Mouse (Mus musculus) c-Kit-positive CD71-positive TER-119-positive erythroid progenitor cells, embryonic 14.5 days (primary cell): ENCODE data around the gene Olfml3.
A peak's percentile ranks its signal among the peaks of the same experiment; 100 is the strongest.

Experiments
- DNase-seq: peaks from one replicate; pipeline ENCODE4 v3.0.0-alpha.2; 2013; ENCODE audit warnings: low spot score

Gene Olfml3

DNA sequence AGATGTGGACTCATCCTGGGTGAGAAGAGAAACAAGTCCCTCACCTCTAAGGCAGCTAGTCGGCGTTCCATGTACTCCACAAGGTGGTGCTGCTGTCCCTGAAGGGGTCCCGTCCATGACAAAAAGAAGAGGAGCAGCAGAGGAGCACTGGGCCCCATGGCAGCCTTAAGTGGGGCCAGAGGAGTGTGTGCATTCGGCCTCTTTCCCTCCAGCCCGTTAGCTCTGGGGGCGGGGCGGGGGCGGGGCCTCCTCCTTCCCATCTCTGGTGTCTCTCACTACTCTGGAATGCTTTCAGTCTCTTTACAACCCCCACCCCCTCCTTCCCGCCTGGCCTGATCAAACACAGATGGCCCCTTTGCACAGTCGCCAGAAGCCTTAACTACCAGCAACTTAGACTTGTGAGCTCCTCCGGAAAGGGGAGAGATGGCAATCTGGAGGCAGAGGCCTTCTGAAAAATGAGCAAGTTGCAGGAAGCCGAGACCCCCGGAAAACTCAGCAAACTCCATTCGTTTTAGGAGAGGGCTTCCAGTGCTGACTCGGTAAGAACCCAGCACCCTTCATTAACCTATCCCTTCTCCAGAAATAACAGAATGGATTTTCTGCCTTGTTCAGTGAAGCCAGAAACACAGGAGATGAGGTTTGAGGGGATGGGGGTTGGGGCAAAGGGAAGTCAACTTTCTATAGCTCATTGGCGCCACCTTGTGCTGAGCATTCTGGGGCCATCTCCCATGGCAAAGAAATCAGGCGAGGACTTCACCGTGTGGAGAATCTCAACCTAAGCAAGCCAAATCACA is at the start of gene Olfml3:
TSS of gene Olfml3 (minus strand) at position 224 of the 794 bp plus-strand sequence.
- peak; percentile 63 for DNase-seq

DNA sequence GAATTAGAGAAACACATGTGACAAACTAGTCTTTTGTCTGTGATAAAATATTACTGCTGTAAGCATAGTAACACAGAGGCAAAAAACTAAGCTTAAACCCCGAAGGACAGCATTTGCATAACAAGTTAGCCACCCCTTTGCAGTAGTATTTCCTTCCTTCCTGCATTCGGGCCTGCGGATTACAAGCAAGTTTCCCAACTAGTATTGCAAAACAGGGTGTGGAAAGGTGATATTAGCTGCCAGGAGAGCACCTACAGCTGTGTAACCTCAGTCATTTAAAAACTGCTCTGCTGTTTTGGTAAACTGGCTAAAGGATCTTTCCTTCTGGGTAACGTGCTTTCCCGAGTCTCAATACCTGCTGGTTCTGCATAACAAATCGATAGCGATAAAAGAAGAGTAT is 49.4 kb upstream of the Olfml3 start:
- no peak for DNase-seq

DNA sequence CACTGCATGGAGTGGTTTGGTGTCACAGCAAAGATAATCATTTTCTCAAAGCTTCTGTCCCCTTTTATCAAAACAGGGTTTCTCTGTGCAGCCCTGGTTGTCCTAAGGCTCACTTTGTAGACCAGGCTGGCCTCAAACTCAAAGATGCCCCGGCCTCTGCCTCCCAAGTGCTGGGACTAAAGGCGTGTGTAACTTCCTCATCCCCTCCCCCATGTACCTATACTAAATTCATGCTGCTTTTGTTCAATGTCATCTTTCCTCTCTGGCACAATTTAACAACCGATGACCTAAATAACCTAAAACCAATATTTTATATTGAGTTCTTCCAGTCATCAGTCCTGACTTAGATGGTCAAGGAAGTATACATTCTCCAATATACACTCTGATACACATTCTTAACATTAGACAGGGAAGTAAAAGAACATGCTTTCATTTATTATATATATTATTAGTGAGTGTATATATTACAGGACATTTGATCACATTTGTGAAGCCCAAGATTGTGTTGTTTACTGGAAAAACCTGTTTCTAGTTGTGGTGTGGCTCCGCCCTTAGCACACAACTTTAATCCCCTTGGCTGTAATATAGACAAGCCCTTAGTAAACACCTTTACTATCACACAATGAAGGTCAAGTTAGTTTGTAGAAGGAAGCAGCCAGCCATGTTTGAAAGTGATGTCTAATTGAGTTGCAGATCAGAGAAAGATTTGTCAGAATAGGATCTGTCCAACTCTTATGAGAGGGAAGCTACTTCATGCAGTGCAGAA is 45.2 kb upstream of the Olfml3 start:
- DNase-seq: no peak

DNA sequence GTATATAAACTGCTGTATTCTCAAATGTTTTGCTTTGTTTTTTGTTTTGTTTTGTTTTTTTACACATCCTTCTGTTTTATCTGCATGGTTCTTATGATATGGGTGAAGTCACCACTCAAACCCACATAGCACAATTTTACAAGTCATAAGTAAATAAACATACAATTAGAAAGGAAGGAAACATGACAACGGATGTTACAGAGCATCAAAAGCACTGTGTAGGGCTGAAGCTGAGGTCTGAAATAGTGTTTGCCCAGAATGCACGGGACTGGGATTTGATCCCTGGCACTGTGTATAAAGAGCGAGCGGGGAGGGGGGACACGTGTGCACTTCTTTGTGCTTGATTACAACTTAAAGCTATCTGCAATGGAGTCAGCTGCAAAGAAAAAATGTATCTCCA is 43.0 kb upstream of the Olfml3 start:
- DNase-seq: no peak

DNA sequence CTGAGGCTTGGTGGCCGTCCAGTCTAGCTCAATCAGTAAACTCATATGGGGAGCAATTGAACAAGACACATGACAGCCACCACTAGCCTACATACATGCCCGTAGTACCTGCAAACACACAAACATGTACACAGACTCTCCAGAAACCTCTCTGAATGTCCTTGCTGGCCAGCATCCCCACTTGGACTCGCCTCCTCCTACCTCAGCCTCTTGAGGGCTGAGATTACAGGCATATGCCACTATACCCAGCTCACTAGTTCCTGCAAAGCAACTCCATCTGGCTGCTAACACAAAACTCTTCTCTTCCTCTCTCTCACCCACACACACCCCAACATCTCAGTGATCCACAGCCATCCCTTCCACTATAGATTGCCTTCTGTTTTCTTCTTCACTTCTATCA is 42.5 kb upstream of the Olfml3 start:
- no peak for DNase-seq

DNA sequence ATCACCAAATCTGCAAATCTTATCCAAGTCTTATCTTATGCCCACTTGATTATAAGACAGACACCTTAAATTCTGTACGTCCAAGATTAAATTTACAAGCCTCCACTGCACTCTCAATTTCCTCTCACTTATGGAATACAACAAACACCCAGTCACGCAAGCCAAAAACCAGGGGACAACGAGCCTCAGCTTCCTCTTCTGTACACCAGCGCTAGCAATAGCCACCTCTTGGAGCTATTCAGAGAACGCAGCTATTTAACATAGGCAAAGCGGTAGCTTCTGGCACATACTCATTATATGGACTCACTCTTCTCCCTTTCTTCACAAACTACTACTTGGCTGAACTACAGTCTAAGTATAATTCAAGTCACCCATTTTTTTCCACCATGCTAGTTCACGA is 41.4 kb upstream of the Olfml3 start:
- DNase-seq: no peak

DNA sequence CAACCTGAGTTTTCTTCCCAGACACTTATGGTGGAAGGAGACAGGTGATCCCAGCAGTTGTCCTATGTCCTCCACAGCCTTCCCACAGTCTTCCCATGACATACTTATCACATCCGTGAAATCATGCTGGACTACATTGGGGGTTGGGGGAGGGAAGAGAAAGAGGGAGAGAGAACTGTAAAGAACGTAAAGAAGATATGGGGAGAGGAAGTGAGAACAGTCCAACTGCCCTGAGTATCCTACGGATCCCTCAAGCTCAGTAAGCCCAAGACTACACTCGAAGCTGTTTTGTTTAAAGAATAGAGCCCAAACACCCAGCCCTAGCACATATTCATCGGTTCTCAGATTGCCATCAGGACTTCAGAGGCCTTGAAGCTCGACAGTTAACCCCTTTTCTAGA is 40.9 kb upstream of the Olfml3 start:
- no peak for DNase-seq

DNA sequence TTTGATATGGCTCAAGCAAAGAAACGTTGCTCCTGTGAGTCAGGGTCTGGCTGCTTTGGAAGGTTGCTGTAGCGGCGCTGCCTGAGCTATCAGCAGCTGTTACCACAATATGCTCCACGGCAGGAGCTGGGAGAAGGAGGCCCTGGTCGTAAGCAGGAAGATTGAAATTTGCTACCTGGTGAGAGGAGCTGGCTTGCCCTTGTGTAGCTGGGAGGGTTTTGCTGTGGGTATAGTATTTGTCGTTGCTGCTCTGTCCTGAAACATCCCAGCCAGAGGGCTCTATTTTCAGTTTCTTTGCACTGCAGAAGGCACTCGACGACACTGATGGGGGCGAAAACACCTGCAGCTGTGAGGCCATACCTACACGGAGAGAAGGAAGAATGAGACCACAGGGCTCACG is 40.1 kb upstream of the Olfml3 start:
- no peak for DNase-seq

DNA sequence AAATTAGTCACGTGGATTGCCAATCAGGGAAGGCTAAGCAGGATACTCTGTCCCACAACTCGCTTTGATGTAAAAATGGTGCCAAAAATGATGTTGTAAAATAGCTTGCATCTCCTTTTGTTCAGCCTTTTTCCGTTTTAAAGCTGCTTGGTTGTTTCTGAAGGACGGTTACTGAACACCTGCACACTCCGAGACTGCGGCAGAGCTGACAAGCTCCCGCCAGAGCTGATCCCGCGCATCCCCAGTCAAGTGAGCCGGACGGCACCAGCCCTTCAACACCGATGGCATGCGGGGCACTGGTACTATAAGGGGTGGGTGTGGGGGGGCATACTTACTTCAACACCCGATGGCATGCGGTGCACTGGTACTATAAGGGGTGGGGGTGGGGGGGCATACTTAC is 36.2 kb upstream of the Olfml3 start:
- no peak for DNase-seq

DNA sequence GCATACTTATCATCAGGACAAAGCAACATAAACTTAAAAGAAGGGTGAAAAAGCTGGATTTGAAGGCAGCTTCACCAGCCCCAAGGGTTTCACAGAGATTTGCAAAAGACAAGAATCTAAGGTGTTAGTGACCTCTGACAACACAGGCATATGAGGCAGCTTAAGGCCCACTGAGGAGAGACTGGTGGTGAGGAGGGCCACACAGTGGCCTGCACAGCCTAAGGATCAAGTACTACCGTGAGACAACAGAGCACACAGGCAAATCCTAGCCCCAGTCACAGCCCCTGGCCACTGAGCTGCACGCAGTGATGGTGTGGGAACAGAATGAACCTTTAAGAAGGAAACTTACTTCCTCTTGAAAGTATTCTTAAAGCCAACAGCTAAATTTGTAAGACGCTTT is 35.7 kb upstream of the Olfml3 start:
- no peak for DNase-seq

DNA sequence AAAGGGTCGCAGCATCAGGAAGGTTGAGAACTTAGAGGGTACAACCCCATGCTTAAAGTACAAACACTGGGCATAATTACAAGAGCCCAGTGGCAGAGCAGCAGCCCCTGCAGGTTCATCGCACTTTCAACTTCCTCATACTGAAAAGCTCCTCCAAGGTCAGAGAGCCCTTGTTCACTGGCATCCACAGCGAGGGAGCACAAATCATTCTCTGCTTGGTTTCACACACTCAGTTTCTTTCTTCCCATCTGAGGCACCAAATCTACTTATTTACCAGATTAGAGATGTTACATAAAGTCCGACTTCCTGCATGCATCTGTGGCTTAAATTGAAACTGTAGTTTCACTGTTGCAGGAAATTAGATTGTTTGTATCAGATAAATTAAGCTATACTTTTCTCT is 35.0 kb upstream of the Olfml3 start:
- DNase-seq: no peak

DNA sequence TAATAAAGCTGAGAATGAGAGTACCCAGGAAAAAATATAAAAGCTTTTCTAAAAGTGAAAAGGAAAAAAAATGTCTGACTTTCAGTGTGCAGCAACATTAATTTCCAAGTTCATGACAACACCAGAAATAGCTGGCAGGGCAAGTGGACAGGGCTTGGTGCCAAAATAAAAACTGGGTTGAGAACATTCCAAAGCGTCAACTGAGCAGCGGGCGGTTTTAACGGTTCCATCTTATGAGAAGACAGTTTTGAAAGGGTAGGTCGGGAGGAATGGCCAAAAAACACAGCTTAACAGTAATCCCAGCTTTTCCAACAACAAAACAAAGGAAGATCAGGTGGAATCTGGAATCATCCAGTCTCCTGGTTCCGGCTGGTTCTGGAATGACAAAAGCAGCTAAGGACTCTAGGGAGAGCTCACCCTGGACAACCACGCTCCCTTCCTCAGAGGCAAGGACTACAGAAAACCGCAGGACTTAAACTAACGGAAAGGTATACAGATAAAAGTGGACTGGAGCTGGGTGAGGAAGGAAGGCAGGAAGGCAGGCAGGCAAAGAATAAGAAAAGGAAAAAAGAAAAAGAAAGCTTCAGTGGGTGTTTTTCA is 33.8 kb upstream of the Olfml3 start:
- DNase-seq: no peak

DNA sequence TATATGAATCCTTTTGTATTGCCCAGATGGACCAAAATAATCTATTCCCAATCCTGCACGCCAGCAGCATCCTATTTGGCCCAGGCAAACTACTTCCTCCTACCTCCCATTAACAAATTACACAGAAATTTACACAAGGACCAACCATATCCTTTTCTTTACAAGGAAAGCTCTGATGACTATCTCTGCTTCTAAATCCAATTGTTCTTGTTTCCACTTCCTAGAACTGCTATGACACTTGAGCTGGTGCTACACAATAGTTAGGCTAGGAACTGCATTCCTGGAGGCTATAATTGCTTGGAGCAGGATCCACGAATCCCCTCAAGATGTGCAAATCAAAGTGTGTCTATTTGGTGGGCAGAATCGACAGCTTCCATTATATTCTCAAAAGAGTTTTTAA is 29.0 kb upstream of the Olfml3 start:
- no peak for DNase-seq

DNA sequence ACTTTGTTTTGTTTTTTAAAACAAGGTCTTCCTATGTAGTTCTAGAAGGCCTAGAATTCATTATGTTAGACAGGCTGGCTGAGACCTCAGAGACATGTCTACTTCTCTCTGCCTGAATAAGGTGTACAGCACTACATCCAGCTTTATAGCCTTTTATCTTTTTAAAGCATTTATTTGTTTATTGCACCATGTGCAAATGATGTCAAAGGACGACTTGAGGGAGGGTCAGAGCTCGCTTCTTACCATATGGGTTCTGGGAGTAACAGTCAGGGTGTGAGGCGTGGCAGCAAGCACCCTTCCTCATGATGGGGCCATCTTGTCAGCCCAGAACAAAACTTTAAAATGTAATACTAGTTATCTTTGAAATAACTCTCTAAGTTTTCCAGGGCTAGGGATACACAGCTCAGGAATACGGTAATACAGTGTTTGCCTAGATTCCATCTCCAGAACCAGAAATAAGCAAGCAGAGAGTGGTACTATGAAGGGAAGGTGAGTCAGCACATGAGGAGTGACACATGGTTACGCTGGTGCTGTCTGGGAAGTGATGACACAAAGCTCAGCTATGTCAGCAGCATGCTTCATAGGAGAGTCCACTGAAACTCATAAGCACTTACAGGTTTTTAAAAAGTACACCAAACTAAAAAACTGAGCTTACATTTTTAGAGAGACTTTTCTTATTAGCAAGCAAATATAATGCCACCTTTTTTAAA is 21.6 kb upstream of the Olfml3 start:
- DNase-seq: no peak

DNA sequence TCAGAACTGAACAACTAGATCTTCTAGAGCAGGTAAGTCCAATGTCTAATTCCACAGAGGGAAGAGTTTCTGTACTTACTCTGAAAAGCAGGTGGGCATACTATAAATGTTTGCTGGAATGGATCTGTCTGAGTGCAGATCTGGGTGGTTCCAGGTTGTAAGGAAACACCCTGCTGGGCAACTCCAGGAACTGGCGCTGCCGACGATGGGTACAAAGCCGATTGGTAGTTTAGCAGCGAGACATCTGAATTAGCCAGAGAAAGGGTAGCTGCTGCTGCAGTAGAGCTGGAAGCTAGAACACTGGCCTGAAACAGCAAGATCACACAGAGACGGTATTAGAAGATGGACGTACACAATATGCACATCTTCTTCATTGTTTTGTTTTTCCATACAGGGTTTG is 20.7 kb upstream of the Olfml3 start:
- DNase-seq: no peak

DNA sequence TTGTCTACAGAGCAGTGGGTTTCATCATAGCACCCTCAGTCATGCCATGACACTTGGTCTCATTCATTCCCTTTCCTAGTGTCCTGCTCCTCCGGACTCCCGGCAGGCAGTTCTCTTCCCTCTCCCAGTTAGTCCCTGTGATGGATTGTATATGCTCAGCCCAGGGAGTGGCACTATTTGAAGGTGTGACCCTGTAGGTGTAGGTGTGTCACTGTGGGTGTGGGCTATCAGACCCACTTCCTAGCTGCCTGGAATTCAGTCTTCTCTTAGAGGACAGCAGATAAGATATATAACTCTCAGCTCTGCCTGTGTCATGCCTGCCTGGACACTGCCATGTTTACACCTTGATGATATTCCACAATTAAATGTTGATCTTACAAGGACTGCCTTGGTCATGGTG is 19.1 kb upstream of the Olfml3 start:
- DNase-seq: no peak

DNA sequence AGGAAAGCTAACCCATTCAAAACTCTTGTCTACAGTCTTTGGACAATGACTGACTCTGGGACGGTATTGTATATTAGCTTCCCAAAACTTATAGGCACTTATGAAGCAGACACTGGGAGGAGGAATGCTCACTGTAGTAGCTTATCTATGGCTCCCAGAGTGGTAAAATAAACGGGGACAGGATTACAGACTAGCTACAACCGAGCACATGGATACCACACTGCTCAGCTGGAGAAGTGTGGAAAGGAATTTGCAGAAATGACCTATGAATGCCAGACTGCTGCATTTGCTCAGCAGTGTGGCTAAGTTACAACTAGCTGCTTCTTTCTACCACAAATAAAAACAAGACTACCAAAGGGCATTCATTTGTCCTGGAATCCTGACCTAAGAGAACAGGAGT is 17.6 kb upstream of the Olfml3 start:
- DNase-seq: no peak

DNA sequence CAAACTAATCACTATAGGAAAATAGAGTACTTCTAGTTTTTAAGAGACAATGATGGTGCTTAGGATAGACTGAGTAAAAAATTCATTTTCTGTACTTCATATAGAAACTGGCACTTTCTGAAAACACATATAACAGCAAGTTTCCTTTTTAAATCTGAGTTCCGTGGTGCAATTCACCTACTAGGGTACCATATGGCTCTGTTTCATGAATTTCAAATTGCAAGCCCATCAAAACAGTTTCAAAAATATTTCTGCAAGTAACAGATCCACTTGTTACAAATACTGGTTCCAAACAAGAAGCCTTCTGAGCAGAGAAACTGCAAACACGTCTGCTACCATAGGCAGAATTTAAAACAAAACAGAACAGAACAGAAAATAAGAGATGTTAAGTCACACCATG is 13.8 kb upstream of the Olfml3 start:
- no peak for DNase-seq

DNA sequence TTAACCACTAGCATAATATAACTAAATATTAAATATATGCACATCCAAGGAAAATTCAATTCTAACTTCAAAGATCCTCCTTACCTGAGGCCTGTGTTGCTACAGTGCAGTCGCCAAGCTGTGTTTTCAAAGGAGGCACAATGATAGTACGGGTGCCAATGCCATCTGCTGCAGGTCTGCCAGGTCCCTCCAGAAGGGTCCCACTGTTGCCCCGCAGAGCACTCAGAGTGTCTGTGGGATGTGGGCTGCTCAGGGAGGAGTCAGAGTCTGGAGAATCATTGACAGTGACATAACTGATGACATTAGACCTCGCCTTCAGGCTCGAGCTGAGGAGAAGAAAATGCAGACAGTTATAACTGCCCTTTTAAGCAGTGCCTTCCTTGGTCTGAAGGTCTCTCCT is 8.9 kb upstream of the Olfml3 start:
- no peak for DNase-seq

DNA sequence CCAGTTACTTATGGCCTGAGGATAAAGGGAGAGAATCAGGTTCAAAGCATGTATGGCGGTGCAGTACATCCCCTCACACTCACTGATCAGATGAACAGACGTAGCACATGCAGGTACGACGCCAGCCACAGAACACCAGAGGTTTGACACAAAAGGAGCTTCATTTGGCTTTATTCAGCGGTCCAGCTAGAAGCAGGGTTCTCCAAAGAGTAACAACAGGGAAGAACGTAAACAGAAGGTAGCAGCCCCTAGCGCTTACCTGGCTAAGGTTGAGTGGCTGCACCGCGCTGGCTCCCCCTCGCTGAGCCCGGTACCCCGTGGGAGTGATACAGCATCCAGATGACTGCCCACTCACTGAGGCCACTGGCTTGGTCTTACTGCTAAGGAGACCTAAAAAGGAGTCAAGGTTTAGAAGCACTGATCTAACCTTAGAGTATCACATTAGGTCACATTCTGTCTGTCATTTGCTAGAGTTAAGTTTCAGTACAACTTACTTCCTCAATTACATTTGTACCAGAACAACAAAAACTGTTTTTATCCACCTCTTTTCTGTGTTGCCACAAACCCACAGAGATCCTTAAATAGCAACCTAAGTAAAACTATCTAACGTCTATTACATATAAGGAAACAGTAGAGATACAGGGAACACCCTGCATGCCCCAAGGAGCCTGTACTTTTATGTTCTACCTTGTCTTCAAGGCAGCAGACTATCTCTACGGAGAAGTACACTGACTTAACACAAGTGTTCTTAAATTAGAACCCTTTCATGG is 7.4 kb upstream of the Olfml3 start:
- DNase-seq: no peak

DNA sequence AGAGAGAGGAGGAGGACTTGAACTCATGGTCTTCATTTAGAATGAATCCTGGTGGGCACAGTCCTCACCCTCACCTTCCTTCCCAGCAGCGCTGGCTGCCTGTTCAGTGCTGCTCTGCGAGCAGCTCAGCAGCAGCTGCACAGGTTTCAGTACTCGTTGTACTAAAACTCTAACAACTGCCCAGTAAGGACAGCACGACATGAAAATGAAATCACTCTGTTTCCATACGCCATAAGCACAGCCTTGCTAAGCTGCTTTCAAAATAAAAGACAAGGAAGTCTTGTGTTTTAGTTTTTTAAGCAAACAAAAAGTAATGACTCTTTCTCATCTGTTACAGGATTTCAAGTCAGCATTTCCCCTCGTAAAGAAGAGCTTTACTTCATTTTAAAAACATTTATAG is 5.4 kb upstream of the Olfml3 start:
- DNase-seq: no peak

DNA sequence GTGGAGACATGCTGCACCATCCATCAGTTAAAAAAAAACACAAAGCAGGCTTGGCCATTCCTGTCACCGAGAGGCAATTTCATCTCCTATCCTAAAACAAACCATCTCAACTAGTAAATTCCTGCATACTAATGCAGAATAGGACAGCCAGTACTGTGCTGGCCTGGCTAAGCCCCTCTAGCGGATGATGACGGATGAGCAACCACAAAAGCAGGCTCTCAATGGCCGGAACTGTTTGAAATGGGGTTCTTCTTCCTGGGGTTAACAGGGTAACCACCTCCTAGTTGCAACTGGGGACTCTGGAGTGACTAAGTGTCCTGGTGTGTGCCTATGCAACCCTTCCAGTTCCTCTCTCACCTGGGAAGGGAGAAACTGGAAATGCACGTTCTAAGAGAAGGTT is 2.5 kb upstream of the Olfml3 start:
- no peak for DNase-seq
